Mouse (Mus musculus) forebrain, embryonic 12.5 days (tissue): ENCODE results near the gene Krt72. TPM values are rescaled to one million over a fixed set of nuclear protein-coding genes. Genes with fewer than 3 reads are reported as not detected.

ENCODE experiments used
- ATAC-seq: fragments of 200-750 bp; cut with Nextera tagmentation; 2 replicates; pipeline ENCODE4 v1.8.0; 2017; ENCODE audit warnings: moderate TSS enrichment; ENCODE audit not compliant: low FRiP score
- H3K27ac ChIP-seq: fragments of 300-500 bp; sonication (generic); 2 replicates; pipeline ENCODE4 v1.5.1; 2016; ENCODE audit warnings: mild to moderate bottlenecking
- H3K27me3 ChIP-seq: fragments of 300-500 bp; sonication (generic); 2 replicates; pipeline ENCODE4 v1.6.1; 2016; ENCODE audit warnings: mild to moderate bottlenecking
- H3K36me3 ChIP-seq: fragments of 300-500 bp; sonication (generic); replicated peaks from 2 replicates; pipeline ENCODE4 v1.6.1; 2016; ENCODE audit warnings: mild to moderate bottlenecking
- H3K4me1 ChIP-seq: fragments of 300-500 bp; sonication (generic); 2 replicates; pipeline ENCODE4 v1.6.1; 2016
- H3K4me2 ChIP-seq: fragments of 300-500 bp; sonication (generic); 2 replicates; pipeline ENCODE4 v1.6.1; 2016; ENCODE audit warnings: mild to moderate bottlenecking, moderate library complexity
- H3K4me3 ChIP-seq: fragments of 300-500 bp; sonication (generic); replicated peaks from 2 replicates; pipeline ENCODE4 v1.5.1; 2016; ENCODE audit warnings: mild to moderate bottlenecking
- H3K9ac ChIP-seq: fragments of 300-500 bp; sonication (generic); 2 replicates; pipeline ENCODE4 v1.6.1; 2016; ENCODE audit warnings: mild to moderate bottlenecking
- H3K9me3 ChIP-seq: fragments of 300-500 bp; sonication (generic); 2 replicates; pipeline ENCODE4 v1.6.1; 2016
- WGBS: fragments of 180-500 bp; shearing (Covaris S2); methylation state at CpG from one replicate; pipeline ENCODE4 v1.1.7; 2016; 5-methylcytosine and 5-hydroxymethylcytosine counted together
- polyA plus RNA-seq: library from polyadenylated mRNA; unstranded; fragments of >200 nt; fragmentation: Nextera tagmentation; extraction: Ambion mirVana; gene quantifications from 2 replicates; pipeline ENCODE4 v1.2.1, GENCODE M21; 2016

Krt72 gene
- polyA plus RNA-seq, 1 experiment from 2014 or later, result not detected

- Histone ChIP-seq H3K36me3 (no peaks in the 10 kb centered on the region), H3K4me2 (no peak overlapping the region), H3K9me3 (no peaks in the 10 kb centered on the region), H3K27ac (no peak overlapping the region), H3K27me3 (peaks cover 4% of the 10 kb centered on the region; the same call in 1 of the 2 replicates), H3K9ac (no peak overlapping the region), H3K4me1 (peaks cover 4% of the 10 kb centered on the region), H3K4me3 (no peak overlapping the region)
- no peak for ATAC-seq
- 52% methylated on average over 8 of the region's 8 CpGs for WGBS
These were observed 16.0 kb downstream of the Krt72 start for GRCm38 (mm10) chr15:101770226-101770625.

- no peak within 1 kb of the TSS for H3K9ac ChIP-seq
- no peak for ATAC-seq
- no peak within 1 kb of the TSS for H3K4me3 ChIP-seq
- H3K4me2 ChIP-seq, result no peak within 1 kb of the TSS
- H3K27ac ChIP-seq, result no peak within 1 kb of the TSS
- no peaks in the 10 kb centered on the region for H3K4me1 ChIP-seq
- peaks cover 8% of the 10 kb centered on the region; the same call in 1 of the 2 replicates for H3K27me3 ChIP-seq
- H3K36me3 ChIP-seq, result no peaks in the 10 kb centered on the region
- 57% methylated on average over 14 of the region's 14 CpGs for whole genome bisulfite sequencing
- H3K9me3 ChIP-seq, result no peaks in the 10 kb centered on the region
These were observed 43.5 kb downstream of the Krt72 start, which contains the start of gene Krt71 for GRCm38 (mm10) chr15:101742711-101743110. Gene Krt71, minus strand, starts transcription at chr15:101743109.

GRCm38 (mm10) chr15:101737786-101738185, 48.5 kb downstream of the Krt72 start:
- no peak overlapping the region for H3K27ac ChIP-seq
- no peak for ATAC-seq
- no peaks in the 10 kb centered on the region for H3K4me1 ChIP-seq
- peaks cover 7% of the 10 kb centered on the region; the same call in 1 of the 2 replicates for H3K27me3 ChIP-seq
- WGBS, result 78% methylated on average over 7 of the region's 7 CpGs
- no peak overlapping the region for H3K9ac ChIP-seq
- no peaks in the 10 kb centered on the region for H3K9me3 ChIP-seq
- H3K4me3 ChIP-seq, result no peak overlapping the region
- H3K4me2 ChIP-seq, result no peak overlapping the region
- H3K36me3 ChIP-seq, result no peaks in the 10 kb centered on the region

GRCm38 (mm10) chr15:101730653-101731052, 55.6 kb downstream of the Krt72 start:
- Histone ChIP-seq H3K4me1 (no peaks in the 10 kb centered on the region), H3K4me2 (no peak overlapping the region), H3K4me3 (no peak overlapping the region), H3K36me3 (no peaks in the 10 kb centered on the region), H3K9me3 (no peaks in the 10 kb centered on the region), H3K9ac (no peak overlapping the region; the same call in 1 of the 2 replicates), H3K27me3 (no peaks in the 10 kb centered on the region), H3K27ac (no peak overlapping the region)
- no peak for ATAC-seq

Other genes starting within 250 kb of the Krt72 start
- gene Krt82, start 235.8 kb downstream of the Krt72 start, polyA plus RNA-seq, result not detected in 2 replicates
- gene Krt90, start 223.5 kb downstream of the Krt72 start, polyA plus RNA-seq, result 0.11 and 0.22 TPM in 2 replicates
- gene Krt75, start 212.6 kb downstream of the Krt72 start, polyA plus RNA-seq, result 0.09 and 0.12 TPM in 2 replicates
- not detected in 2 replicates for gene Gm5414, start 158.3 kb downstream of the Krt72 start, polyA plus RNA-seq
- gene Gm5478, start 139.1 kb downstream of the Krt72 start, polyA plus RNA-seq, result not detected in 2 replicates
- not detected in 2 replicates for gene Krt6b, start 106.2 kb downstream of the Krt72 start, polyA plus RNA-seq
- not detected in 2 replicates for gene Krt6a, start 92.2 kb downstream of the Krt72 start, polyA plus RNA-seq
- 3.7 and 6.3 TPM in 2 replicates for gene Krt5, start 73.6 kb downstream of the Krt72 start, polyA plus RNA-seq
- gene Krt71, start 43.4 kb downstream of the Krt72 start, polyA plus RNA-seq, result not detected in 2 replicates
- gene Krt73, start 15.9 kb upstream of the Krt72 start, polyA plus RNA-seq, result 0.19 and 0.41 TPM in 2 replicates
- gene Krt2, start 31.7 kb upstream of the Krt72 start, polyA plus RNA-seq, result not detected in 2 replicates
- 4.0 and 4.5 TPM in 2 replicates for gene Krt1, start 64.3 kb upstream of the Krt72 start, polyA plus RNA-seq
- not detected in 2 replicates for gene Krt77, start 83.2 kb upstream of the Krt72 start, polyA plus RNA-seq
- gene Krt76, start 106.5 kb upstream of the Krt72 start, polyA plus RNA-seq, result not detected in 2 replicates
- gene Krt4, start 138.3 kb upstream of the Krt72 start, polyA plus RNA-seq, result not detected in 2 replicates
- gene Krt79, start 153.9 kb upstream of the Krt72 start, polyA plus RNA-seq, result 0.08 and 0.15 TPM in 2 replicates
- gene Krt78, start 167.8 kb upstream of the Krt72 start, polyA plus RNA-seq, result not detected in 2 replicates
- 10.0 and 13.4 TPM in 2 replicates for gene Krt8, start 218.0 kb upstream of the Krt72 start, polyA plus RNA-seq
- 9.4 and 13.6 TPM in 2 replicates for gene Krt18, start 241.7 kb upstream of the Krt72 start, polyA plus RNA-seq